Mouse (Mus musculus) erythroblast, adult 5-6 weeks (primary cell): ENCODE data around the gene Nap1l2. TPM values are rescaled to one million over a fixed set of nuclear protein-coding genes. Genes with fewer than 3 reads are reported as not detected.

Experiments
- ATAC-seq: replicated peaks from 2 replicates; pipeline ENCODE4 v1.8.0; 2016; ENCODE audit warnings: moderate number of reproducible peaks, mild to moderate bottlenecking, moderate TSS enrichment, inconsistent platforms; ENCODE audit not compliant: poor library complexity, low FRiP score, severe bottlenecking
- total RNA-seq, 2 experiments: library from RNA; stranded (forward) in 1 of 2; stranded (reverse) in 1 of 2; fragments of 150-400 nt in 1 of 2; fragments of 200-764, 138-1000 nt in 1 of 2; gene quantifications; 2 replicates each; pipeline versions ENCODE4 v1.2.3 to v1.2.4; 2015 to 2017; ENCODE audit warnings: low replicate concordance in 2 of 2

Nap1l2 gene
- total RNA-seq (2015; ENCODE audit: low replicate concordance) (not detected in 2 replicates), total RNA-seq (2017; ENCODE audit: low replicate concordance) (not detected in 2 replicates)

- no peak for ATAC-seq
These were observed at the start of gene Nap1l2 for GRCm38 (mm10) chrX:103186431-103186786. Gene Nap1l2, minus strand, starts transcription at chrX:103186640.

- ATAC-seq: no peak
These were observed 28.8 kb upstream of the Nap1l2 start for GRCm38 (mm10) chrX:103215251-103215650.

- ATAC-seq: no peak
These were observed 389 bp upstream of the Nap1l2 start for GRCm38 (mm10) chrX:103186829-103187228.

- no peak for ATAC-seq
These were observed 534 bp downstream of the Nap1l2 start for GRCm38 (mm10) chrX:103185781-103186430.

- ATAC-seq: no peak
These were observed 2.9 kb downstream of the Nap1l2 start for GRCm38 (mm10) chrX:103183536-103183935.

- ATAC-seq: no peak
These were observed 6.5 kb downstream of the Nap1l2 start for GRCm38 (mm10) chrX:103179771-103180558.

- ATAC-seq: peak; percentile 96
These were observed 21.4 kb downstream of the Nap1l2 start for GRCm38 (mm10) chrX:103164948-103165605.

- no peak for ATAC-seq
These were observed 30.3 kb downstream of the Nap1l2 start for GRCm38 (mm10) chrX:103156134-103156533.

GRCm38 (mm10) chrX:103138549-103138948 is 47.9 kb downstream of the Nap1l2 start:
- no peak for ATAC-seq

Other genes starting within 250 kb of the Nap1l2 start
- not detected in 2 replicates for gene Cdx4, start 134.8 kb upstream of the Nap1l2 start, total RNA-seq (2015; ENCODE audit: low replicate concordance)
- gene Cdx4, start 134.8 kb upstream of the Nap1l2 start, total RNA-seq (2017; ENCODE audit: low replicate concordance): not detected in 2 replicates
- not detected in 2 replicates for gene Chic1, start 169.8 kb upstream of the Nap1l2 start, total RNA-seq (2015; ENCODE audit: low replicate concordance)
- gene Chic1, start 169.8 kb upstream of the Nap1l2 start, total RNA-seq (2017; ENCODE audit: low replicate concordance): under 0.01 and 0.09 TPM in 2 replicates
- gene Tsx, start 227.8 kb upstream of the Nap1l2 start, total RNA-seq (2015; ENCODE audit: low replicate concordance): not detected in 2 replicates
- gene Tsx, start 227.8 kb upstream of the Nap1l2 start, total RNA-seq (2017; ENCODE audit: low replicate concordance): not detected in 2 replicates
- gene Gm26992, start 235.4 kb upstream of the Nap1l2 start, total RNA-seq (2015; ENCODE audit: low replicate concordance): not detected in 2 replicates
- gene Gm26992, start 235.4 kb upstream of the Nap1l2 start, total RNA-seq (2017; ENCODE audit: low replicate concordance): not detected in 2 replicates